Mouse (Mus musculus): Measurements from ENCODE around the gene Rgs6. TPM values are rescaled to one million over a fixed set of nuclear protein-coding genes. Genes with fewer than 3 reads are reported as not detected.

Rgs6 gene
- polyA plus RNA-seq, 1 experiment = 0.57 TPM

DNA sequence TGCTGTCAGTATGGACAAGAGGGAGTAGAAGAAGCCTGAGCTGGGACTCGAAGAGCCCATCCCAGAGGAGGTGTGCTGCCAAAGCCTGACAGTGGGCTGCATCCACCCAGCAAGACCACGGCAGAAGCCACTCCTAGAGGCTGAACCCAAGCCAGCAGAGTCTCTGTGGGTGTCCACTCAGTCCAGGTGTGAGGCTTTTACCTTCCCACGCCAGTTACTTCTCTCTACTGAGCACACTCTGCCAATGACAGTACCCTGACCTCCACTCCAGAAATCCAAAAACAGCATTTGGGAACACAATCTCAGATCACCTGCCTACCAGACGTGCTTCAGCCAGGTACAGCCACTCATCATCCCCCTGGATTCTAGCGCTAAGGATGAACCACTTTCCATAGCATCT lies 619.4 kb downstream of the Rgs6 start:
- H3K27ac ChIP-seq (ENCODE audit: insufficient read depth, low read depth, low read length) = no peak overlapping the region
- no peak overlapping the region for H3K4me3 ChIP-seq (ENCODE audit: low read depth, low read length)
- no peaks in the 10 kb centered on the region for H3K27me3 ChIP-seq (ENCODE audit: control insufficient read depth, insufficient read depth, low read length)
- 63% methylated on average over 5 of the region's 5 CpGs for WGBS
- no peak for TF ChIP-seq POLR2A (IDR thresholded peaks at IDR 0.05; ENCODE audit: low read depth, low read length)
- no peak for TF ChIP-seq CTCF (IDR thresholded peaks at IDR 0.05; ENCODE audit: extremely low read depth, insufficient read length, insufficient replicate concordance, low read depth, low read length)
- no peaks in the 10 kb centered on the region for H3K36me3 ChIP-seq (ENCODE audit: control insufficient read depth, insufficient read depth, low read length)
- no peaks in the 10 kb centered on the region for H3K4me1 ChIP-seq (ENCODE audit: control insufficient read depth, insufficient read depth, insufficient read length, low read length)

DNA sequence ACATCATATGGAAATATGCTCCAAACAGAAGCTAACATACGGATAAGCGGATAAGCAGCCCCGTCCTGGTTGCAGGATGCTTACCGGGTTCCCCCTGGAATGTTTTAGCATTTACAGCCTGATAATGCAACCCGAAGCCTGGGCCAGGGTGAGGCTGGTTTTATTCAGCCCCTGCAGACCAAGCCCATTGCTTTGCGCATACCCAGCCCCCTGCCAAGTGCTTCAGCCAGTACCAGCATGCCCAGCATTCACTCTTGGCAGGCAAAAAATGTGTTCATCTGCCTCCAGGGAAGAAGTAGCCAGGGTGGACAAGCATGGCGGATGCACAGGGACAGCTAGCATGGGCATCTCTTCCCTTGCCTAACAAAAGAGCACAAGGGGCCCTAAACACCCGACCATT lies 619.9 kb downstream of the Rgs6 start:
- WGBS = 59% methylated on average over 8 of the region's 8 CpGs
- H3K36me3 ChIP-seq (ENCODE audit: control insufficient read depth, insufficient read depth, low read length) = no peaks in the 10 kb centered on the region
- H3K4me1 ChIP-seq (ENCODE audit: control insufficient read depth, insufficient read depth, insufficient read length, low read length) = no peaks in the 10 kb centered on the region
- no peak overlapping the region for H3K4me3 ChIP-seq (ENCODE audit: low read depth, low read length)
- H3K27me3 ChIP-seq (ENCODE audit: control insufficient read depth, insufficient read depth, low read length) = no peaks in the 10 kb centered on the region
- TF ChIP-seq POLR2A (IDR thresholded peaks at IDR 0.05; ENCODE audit: low read depth, low read length) = no peak
- TF ChIP-seq CTCF (IDR thresholded peaks at IDR 0.05; ENCODE audit: extremely low read depth, insufficient read length, insufficient replicate concordance, low read depth, low read length) = no peak
- no peak overlapping the region for H3K27ac ChIP-seq (ENCODE audit: insufficient read depth, low read depth, low read length)

DNA sequence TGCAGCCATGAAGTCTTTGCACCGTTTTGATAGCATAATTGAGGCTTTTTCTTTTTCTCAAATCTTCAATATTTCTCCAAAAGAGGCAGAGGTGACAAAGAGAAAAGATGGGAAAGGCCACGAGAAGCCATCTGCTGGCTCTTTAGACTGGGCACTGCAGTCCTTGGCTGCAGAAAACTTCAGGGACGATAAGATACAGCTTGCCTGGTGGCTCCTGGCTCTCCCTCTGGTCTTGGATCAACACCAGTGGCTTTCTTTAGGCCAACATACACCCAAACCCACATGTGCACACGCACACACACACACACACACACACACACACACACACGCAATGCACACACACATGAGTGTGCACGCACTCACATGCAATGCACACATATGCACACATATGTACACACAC lies 620.7 kb downstream of the Rgs6 start:
- H3K4me3 ChIP-seq (ENCODE audit: low read depth, low read length) = no peak overlapping the region
- no peaks in the 10 kb centered on the region for H3K4me1 ChIP-seq (ENCODE audit: control insufficient read depth, insufficient read depth, insufficient read length, low read length)
- H3K36me3 ChIP-seq (ENCODE audit: control insufficient read depth, insufficient read depth, low read length) = no peaks in the 10 kb centered on the region
- 67% methylated on average over 6 of the region's 6 CpGs for WGBS
- H3K27me3 ChIP-seq (ENCODE audit: control insufficient read depth, insufficient read depth, low read length) = no peaks in the 10 kb centered on the region
- H3K27ac ChIP-seq (ENCODE audit: insufficient read depth, low read depth, low read length) = no peak overlapping the region
- TF ChIP-seq CTCF (IDR thresholded peaks at IDR 0.05; ENCODE audit: extremely low read depth, insufficient read length, insufficient replicate concordance, low read depth, low read length) (no peak), POLR2A (IDR thresholded peaks at IDR 0.05; ENCODE audit: low read depth, low read length) (no peak)

DNA sequence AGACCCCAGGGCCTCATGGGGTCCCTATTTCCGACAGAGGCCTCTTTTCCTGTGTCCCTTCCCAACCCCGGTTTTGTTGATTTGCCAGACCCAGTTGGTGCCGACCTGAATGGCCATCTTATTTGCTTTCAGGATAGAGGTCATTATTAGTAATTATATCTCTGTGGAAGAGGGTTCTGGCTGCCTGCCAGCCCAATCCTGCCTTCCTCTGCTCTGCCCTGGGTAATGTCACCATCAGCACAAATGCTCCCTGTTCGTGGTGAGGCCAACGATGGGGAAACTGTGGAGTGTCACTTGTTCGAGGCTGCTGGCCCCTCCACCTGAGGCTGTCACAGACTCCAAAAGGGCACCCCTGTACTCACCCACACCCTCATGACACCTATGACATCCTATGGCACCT lies 621.4 kb downstream of the Rgs6 start:
- WGBS = 19% methylated on average over 6 of the region's 6 CpGs
- Histone ChIP-seq H3K27ac (ENCODE audit: insufficient read depth, low read depth, low read length) (no peak overlapping the region), H3K36me3 (ENCODE audit: control insufficient read depth, insufficient read depth, low read length) (no peaks in the 10 kb centered on the region)

DNA sequence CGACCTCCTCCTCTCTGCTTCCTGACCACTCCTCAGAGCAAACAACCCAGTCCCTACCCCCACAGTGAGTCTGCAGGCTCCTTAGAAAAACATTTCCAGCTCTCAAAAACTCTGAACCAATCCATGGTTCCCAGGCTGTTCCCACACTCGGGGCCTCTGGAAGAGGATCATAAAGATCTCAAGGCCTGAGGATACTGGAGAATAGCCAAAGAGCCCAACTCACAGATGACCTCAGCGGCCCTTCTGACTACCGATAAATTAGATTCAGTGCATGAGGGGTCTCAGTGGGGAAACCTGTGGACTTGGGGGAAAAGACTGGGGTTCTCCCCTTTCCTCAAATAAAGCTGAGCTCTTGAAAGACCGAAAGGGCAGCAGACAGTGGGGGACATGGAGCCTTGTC lies 622.2 kb downstream of the Rgs6 start:
- Histone ChIP-seq H3K4me3 (ENCODE audit: low read depth, low read length) (no peak overlapping the region), H3K36me3 (ENCODE audit: control insufficient read depth, insufficient read depth, low read length) (no peaks in the 10 kb centered on the region), H3K27ac (ENCODE audit: insufficient read depth, low read depth, low read length) (no peak overlapping the region), H3K27me3 (ENCODE audit: control insufficient read depth, insufficient read depth, low read length) (no peaks in the 10 kb centered on the region), H3K4me1 (ENCODE audit: control insufficient read depth, insufficient read depth, insufficient read length, low read length) (no peaks in the 10 kb centered on the region)
- TF ChIP-seq POLR2A (IDR thresholded peaks at IDR 0.05; ENCODE audit: low read depth, low read length) = no peak
- no peak for TF ChIP-seq CTCF (IDR thresholded peaks at IDR 0.05; ENCODE audit: extremely low read depth, insufficient read length, insufficient replicate concordance, low read depth, low read length)
- WGBS = 65% methylated on average over 5 of the region's 5 CpGs

More for the DNA sequence above, 621.4 kb downstream of the Rgs6 start:
- no peak for TF ChIP-seq POLR2A (IDR thresholded peaks at IDR 0.05; ENCODE audit: low read depth, low read length)
- no peak for TF ChIP-seq CTCF (IDR thresholded peaks at IDR 0.05; ENCODE audit: extremely low read depth, insufficient read length, insufficient replicate concordance, low read depth, low read length)
- H3K4me3 ChIP-seq (ENCODE audit: low read depth, low read length) = no peak overlapping the region
- H3K4me1 ChIP-seq (ENCODE audit: control insufficient read depth, insufficient read depth, insufficient read length, low read length) = no peaks in the 10 kb centered on the region
- H3K27me3 ChIP-seq (ENCODE audit: control insufficient read depth, insufficient read depth, low read length) = no peaks in the 10 kb centered on the region

DNA sequence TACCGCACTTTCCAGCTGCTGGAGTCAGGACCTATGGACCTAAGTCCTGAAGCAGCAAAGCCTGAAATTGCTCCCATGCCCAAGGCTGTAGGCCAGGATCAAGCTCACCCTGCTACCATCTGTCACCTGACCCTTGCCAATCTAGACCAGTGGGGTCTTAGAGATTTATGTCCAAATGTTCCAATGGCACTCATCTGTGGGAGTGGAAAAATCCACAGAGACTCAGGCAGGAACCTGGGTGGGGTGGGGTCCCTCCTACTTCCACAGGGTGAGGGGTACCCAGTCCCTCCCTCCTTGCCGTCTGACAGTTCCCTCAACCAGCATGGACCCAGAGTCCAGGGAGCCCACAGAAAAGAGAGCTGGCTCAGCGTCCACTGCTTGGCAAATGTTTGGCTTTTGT lies 622.6 kb downstream of the Rgs6 start:
- TF ChIP-seq POLR2A (IDR thresholded peaks at IDR 0.05; ENCODE audit: low read depth, low read length) = no peak
- no peak for TF ChIP-seq CTCF (IDR thresholded peaks at IDR 0.05; ENCODE audit: extremely low read depth, insufficient read length, insufficient replicate concordance, low read depth, low read length)
- no peaks in the 10 kb centered on the region for H3K36me3 ChIP-seq (ENCODE audit: control insufficient read depth, insufficient read depth, low read length)
- H3K27ac ChIP-seq (ENCODE audit: insufficient read depth, low read depth, low read length) = no peak overlapping the region
- no peaks in the 10 kb centered on the region for H3K4me1 ChIP-seq (ENCODE audit: control insufficient read depth, insufficient read depth, insufficient read length, low read length)
- no peak overlapping the region for H3K4me3 ChIP-seq (ENCODE audit: low read depth, low read length)
- no peaks in the 10 kb centered on the region for H3K27me3 ChIP-seq (ENCODE audit: control insufficient read depth, insufficient read depth, low read length)
- 90% methylated on average over 3 of the region's 3 CpGs for WGBS

DNA sequence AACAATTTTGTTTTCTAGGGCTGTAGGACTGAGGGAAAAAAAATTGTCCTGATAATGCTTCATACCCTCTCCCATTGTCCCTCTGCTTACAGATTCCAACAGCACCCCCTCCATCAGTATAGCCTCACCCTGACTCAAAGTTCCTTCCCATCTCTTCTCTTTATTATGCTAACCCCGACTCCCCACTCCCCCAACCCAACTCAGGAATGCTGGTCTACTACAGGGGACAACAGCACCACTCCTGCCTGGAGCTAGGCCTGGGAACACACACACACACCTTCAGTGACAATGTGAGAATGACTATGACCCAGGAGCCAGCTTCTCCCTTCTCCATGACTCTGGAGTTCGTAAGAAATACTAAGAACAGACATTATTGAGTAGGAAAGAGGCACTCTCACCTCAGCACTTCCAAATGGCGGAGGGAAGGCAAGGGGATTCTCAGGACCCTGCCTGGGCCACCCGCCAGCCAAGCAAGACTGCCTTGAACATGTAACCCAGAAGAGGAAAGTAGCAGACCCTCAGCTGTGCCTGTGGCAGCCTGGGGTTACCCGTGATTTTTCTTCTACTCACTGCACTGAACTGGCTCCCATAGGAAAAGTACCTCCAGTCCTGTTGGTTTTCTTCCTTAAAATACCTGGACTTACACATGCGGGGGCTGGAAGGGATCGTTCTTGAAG lies 623.2 kb downstream of the Rgs6 start:
- Histone ChIP-seq H3K4me3 (ENCODE audit: low read depth, low read length) (no peak overlapping the region), H3K27me3 (ENCODE audit: control insufficient read depth, insufficient read depth, low read length) (no peaks in the 10 kb centered on the region), H3K4me1 (ENCODE audit: control insufficient read depth, insufficient read depth, insufficient read length, low read length) (no peaks in the 10 kb centered on the region), H3K36me3 (ENCODE audit: control insufficient read depth, insufficient read depth, low read length) (no peaks in the 10 kb centered on the region), H3K27ac (ENCODE audit: insufficient read depth, low read depth, low read length) (no peak overlapping the region)
- WGBS = 78% methylated on average over 7 of the region's 7 CpGs
- TF ChIP-seq POLR2A (IDR thresholded peaks at IDR 0.05; ENCODE audit: low read depth, low read length) = no peak
- TF ChIP-seq CTCF (IDR thresholded peaks at IDR 0.05; ENCODE audit: extremely low read depth, insufficient read length, insufficient replicate concordance, low read depth, low read length) = no peak

All from small intestine, adult 2 months (tissue).